Mouse (Mus musculus) inflammation-experienced regulatory T-cells, adult 6 months (primary cell): ENCODE data around the gene Abca12. TPM values are rescaled to one million over a fixed set of nuclear protein-coding genes. Genes with fewer than 3 reads are reported as not detected.

Experiments used
- ATAC-seq: one replicate; pipeline ENCODE4 v1.8.0; 2017
- polyA plus RNA-seq, 3 experiments: library from polyadenylated mRNA; unstranded; fragments of 100-300 nt; shearing (Covaris generic); gene quantifications; one replicate each; pipeline ENCODE4 v1.2.1; 2017

The Abca12 gene
- polyA plus RNA-seq, 3 experiments from 2014 or later, result not detected

DNA sequence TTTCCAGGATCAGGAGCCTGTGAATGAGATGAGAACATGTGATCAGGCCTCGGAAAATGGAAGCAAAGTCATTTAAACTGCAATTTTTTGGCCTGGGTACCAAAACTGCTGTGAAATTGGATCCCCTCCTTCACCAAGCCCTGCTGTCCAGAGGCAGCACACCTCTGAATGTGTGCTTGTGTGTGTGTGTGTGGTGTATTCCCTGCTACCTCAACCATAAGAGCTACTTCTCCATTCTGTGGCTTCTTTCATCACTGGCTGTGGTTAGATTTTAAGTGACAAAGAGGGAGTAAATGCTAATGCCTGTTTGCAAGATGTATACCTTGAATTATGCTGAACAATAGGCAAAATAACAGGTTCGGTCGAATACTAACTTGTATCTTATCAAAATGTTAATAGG is 84.4 kb downstream of the Abca12 start:
- ATAC-seq, result no peak

- ATAC-seq, result no peak
Observed at GRCm38 (mm10) chr1:71312171-71312570, 102.5 kb downstream of the Abca12 start.

DNA sequence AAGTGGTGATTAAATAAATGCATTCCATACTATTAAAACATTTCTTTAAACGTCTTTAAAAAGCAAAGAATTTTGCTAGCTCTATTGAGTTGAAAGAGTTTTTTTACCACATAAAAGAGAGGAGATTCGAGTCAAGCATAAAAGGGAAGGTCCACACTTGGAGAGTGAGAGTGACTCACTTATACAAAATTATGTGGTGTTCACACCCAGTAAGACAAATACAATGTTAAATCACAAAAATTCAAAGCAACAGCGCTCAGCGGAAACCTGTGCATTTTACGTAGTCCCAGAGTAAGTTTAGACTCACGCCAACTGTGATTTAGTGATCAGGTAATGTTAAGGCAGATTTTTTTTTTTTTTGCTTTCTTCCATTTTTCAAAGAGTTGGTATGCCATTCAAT is 104.1 kb downstream of the Abca12 start:
- no peak for ATAC-seq

- no peak for ATAC-seq
Observed at GRCm38 (mm10) chr1:71307362-71307761, 107.3 kb downstream of the Abca12 start.

DNA sequence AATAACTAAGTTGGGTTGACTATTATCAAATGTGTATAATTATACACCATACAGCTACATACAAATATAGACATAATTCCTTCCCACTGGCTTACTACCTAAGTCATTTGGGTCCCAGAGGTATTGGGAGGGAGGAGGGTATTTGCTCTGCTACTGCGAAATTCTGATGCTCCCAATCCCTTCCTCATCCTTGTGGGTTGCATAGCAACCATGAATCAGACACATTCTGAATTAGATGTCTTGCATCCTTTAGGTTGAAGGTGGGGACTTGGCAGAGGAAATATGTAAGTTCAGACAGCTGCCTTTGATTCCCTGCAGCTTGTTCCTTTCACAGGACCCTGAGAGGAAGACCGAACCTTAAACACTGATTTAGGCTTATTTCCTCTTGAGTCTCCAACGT is 108.5 kb downstream of the Abca12 start:
- ATAC-seq, result no peak

GRCm38 (mm10) chr1:71304588-71304987 is 110.1 kb downstream of the Abca12 start:
- ATAC-seq, result no peak

GRCm38 (mm10) chr1:71297021-71297420 is 117.7 kb downstream of the Abca12 start:
- ATAC-seq, result no peak

GRCm38 (mm10) chr1:71296585-71296984 is 118.1 kb downstream of the Abca12 start:
- no peak for ATAC-seq

GRCm38 (mm10) chr1:71291917-71292316 is 122.8 kb downstream of the Abca12 start:
- no peak for ATAC-seq

DNA sequence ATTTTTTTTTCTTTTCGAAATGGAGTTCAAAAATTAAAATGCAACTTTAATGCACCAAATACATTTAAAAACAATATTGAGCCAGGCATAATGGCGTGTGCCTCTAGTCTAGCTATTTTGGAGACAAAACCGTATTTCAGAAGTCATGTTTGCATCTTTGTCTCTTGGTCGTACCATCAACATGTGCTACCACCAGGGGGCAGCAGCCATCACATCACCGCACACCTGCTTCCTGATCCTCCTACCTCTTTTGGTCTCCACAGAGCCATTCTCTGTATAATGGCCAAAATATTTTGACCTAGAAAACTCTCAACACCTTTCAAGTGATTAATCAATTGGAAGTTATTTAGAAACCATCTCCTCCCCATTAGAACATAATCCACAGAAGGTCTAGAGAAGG is 125.2 kb downstream of the Abca12 start:
- no peak for ATAC-seq

DNA sequence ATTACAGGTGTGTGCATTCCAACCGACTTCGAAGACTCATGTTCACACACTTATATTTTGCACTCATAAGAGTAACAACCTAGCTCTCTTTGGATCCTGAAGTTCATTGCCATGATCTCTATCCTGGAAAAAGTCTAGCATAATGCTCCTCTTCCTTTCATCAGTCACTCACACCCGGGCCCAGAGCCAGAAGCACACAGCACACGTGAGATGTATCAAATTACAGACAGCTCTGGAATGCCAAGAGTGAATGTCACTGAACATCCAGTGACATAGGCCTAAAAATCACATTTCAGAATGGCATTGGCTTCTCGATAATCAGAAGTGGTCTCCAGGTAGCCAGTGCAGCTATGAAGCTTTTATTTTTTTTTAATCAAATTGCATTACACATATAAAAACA is 137.8 kb downstream of the Abca12 start:
- no peak for ATAC-seq

GRCm38 (mm10) chr1:71272550-71272949 is 142.2 kb downstream of the Abca12 start:
- ATAC-seq, result no peak

GRCm38 (mm10) chr1:71272077-71272476 is 142.6 kb downstream of the Abca12 start:
- ATAC-seq, result no peak

DNA sequence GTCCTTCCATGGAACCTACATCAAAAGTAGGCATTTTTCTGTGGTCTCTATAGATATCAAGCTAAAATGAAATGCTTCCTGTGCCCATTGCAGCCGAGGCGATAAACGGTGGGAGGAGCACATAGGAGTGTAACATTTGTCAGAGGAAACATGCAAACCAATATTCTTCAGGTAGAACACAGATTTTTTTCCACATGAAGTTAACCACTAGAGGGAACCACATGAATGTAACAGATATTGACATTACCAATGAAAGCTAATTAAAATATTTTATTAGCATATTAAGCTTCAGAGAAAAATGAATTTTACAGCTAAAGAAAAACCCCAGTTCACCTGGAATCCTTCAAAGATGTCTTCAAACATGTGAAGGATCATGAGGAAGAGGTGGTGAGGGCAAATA is 144.6 kb downstream of the Abca12 start:
- no peak for ATAC-seq

GRCm38 (mm10) chr1:71266630-71267029 is 148.1 kb downstream of the Abca12 start:
- ATAC-seq, result no peak

DNA sequence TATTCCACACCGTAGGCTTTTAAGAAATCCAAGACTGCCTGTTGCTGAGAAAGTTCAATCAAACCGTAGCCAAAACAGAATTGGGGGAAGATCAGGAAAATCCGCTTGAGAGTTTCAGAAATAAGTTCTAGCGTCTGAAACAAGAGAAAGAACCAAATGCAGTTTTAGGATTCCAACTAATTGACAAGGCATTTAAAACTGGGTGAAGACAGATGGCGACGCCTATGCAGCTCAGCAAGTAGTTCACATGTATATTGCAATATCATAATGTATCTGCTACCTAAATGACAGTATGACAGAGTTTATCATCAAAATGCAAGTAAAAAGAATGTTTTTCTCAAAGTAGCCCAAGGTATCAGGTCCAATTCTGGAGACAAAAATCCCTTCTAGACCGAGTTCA is 151.2 kb downstream of the Abca12 start:
- no peak for ATAC-seq

- no peak for ATAC-seq
Observed at GRCm38 (mm10) chr1:71244647-71245046, 170.1 kb downstream of the Abca12 start.

DNA sequence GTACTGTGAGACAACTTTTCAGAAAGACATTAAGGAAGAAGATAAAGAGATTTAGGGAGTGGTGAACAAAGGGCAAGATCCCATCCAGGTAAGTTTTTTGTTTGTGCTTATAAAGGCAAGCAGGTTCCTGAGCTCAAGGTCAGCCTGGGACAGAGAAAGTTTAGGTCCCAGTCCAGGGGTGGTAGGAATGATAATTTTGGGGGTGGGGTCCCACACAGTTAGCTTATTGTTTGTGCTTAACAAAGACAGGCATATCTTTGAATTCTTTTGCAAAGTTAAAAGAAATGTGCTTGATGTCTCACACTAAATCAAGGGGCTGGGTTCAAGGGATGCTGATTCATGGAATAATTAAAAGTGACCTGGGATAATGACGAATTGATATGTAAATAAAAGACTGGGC is 173.3 kb downstream of the Abca12 start:
- ATAC-seq, result no peak

DNA sequence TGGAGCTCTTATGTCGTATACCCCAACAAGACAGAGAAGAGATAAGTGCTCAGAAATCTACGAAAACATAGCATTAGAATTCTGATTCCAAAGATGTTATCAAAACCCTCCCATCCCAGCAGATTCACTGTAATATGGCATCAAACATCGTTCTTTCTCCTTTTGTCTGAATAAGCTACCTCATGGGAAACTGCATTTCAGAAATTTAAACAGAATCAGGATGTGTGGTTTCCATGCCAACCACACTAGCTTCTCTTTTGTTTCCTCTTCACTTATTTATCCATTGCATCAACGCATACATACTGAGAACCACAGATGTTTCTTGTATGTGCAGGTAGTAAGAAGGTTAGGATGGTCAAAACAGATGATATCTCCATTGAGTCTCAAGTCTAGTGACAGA is 175.1 kb downstream of the Abca12 start:
- no peak for ATAC-seq

DNA sequence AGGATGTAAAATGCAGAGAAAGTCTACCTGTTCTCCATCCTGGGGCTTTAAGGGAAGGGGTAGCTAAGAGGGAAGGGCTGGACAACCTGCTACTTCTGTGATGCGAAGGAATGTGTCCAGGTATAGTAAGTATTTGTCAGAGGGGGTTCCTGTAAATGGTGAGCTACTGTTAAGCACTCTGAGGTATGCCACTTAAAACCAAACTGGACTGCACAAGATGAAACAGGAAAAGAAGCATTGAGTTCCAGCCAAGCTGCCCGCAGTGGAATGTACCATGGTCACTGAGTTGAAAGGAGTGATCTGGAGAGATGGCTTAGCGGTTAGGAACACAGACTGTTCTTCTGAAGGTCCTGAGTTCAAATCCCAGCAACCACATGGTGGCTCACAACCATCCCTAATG is 179.4 kb downstream of the Abca12 start:
- no peak for ATAC-seq

DNA sequence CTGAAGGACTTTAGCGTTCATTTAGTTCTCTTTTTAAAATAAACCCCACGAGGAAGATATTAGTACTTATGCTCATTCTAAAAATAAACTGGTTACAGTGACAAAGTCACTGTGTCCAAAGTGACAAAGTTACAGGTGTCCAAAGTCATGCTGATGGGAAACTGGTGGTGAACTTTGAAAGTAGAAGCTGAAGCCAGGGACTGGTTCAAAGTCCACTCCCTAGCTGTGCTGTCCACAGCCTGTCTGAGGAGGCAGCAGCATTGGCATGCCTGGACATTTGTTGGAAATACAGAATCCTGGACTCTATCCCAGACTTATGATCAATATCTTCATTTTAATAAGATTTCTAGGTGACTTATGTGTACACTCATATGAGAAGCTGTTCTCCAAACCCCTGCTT is 183.5 kb downstream of the Abca12 start:
- no peak for ATAC-seq

DNA sequence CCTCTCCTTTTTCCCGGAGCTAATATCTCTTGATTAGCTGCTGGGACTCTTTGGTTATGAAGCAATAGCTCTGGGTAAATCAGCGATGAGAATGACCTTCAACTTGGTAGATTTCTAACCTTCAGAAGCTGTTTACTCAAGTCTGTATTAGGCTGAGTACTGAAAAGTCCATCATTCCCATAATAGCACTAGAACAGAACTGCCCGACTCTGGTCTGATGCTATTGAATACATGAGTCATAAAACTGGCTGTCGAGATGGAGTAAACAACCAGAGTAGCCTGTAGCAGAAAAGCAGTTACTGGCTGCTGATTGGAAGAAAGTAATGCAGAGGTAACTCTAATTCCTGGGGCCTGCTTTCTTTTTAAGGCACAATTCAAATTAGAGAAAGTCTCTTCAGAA is 211.1 kb downstream of the Abca12 start:
- ATAC-seq, result no peak

DNA sequence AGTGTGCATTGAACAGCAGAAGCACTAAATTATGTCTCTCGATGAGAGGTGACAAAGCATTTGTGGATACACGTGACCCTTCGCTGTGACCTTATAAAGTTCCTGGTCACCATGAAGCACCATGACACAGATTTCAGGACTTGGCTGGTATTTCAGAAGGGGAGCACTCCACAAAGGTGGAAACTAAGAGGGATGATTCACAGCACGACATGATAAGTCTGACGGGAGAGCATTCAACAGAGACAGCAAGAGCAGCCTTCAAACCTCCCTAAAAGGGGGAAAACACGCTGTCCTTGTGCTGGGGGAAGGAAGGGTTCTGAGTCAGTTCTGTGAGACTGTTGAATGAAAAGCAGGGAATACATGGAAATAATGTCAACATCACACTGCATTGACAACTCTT is 218.5 kb downstream of the Abca12 start:
- ATAC-seq, result no peak

DNA sequence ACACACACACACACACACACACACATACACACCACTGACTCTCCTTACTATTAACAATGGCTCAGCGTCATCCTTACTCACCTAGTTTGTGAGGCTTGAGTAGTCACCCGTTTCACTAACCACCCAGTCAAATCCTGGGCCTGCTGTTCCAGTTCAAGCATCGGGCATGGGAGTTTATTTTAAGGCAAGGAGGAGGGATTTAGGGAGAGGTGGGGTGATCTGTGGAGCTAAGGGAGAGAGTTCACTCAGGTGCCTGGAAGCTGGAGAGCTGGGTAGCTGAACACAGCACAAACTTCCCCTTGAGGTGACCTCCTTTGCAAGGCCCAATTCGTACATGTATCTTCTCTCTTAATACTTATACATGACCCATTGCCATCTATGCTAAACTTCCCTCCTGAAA is 219.4 kb downstream of the Abca12 start:
- no peak for ATAC-seq

DNA sequence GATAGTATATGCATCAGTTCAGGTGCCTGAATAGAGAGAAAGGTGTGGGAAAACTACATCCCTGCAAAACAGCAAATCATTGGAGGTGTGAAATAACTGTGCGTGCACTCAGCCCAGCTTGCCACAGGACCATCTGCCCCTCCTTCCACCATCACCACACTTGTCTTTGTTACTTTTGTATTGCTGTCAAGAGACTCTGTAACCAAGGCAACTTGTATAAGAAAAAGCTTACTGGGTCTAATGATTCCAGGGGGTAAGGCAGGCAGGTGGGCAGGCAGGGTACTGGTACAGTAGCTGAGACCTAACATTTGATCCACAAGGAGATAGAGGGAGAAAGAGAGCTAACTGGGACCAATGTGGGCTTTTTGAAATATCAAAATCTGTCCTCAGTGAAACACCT is 220.8 kb downstream of the Abca12 start:
- no peak for ATAC-seq
